Mouse (Mus musculus): Measurements from ENCODE around the gene 1810062G17Rik. TPM values are rescaled to one million over a fixed set of nuclear protein-coding genes. Genes with fewer than 3 reads are reported as not detected.

1810062G17Rik gene
- polyA plus RNA-seq, 1 experiment = 0.41 TPM

- no peak overlapping the region for H3K27ac ChIP-seq (ENCODE audit: insufficient read depth, low read depth, low read length)
- WGBS = 55% methylated on average over 6 of the region's 6 CpGs
- TF ChIP-seq POLR2A (IDR thresholded peaks at IDR 0.05; ENCODE audit: low read depth, low read length) (no peak), CTCF (IDR thresholded peaks at IDR 0.05; ENCODE audit: extremely low read depth, insufficient read length, insufficient replicate concordance, low read depth, low read length) (no peak)
- H3K4me3 ChIP-seq (ENCODE audit: low read depth, low read length) = no peak overlapping the region
- H3K4me1 ChIP-seq (ENCODE audit: control insufficient read depth, insufficient read depth, insufficient read length, low read length) = 0 out of 2 replicates have a peak, but pooled peaks cover 2% of the 10 kb centered on the region
- H3K36me3 ChIP-seq (ENCODE audit: control insufficient read depth, insufficient read depth, low read length) = no peaks in the 10 kb centered on the region
- H3K27me3 ChIP-seq (ENCODE audit: control insufficient read depth, insufficient read depth, low read length) = no peaks in the 10 kb centered on the region; the same call in 1 of the 2 replicates
Measured at GRCm38 (mm10) chr3:36486176-36486575, 10.4 kb downstream of the 1810062G17Rik start.

- no peak overlapping the region for H3K4me3 ChIP-seq (ENCODE audit: low read depth, low read length)
- H3K27me3 ChIP-seq (ENCODE audit: control insufficient read depth, insufficient read depth, low read length) = no peaks in the 10 kb centered on the region; the same call in 1 of the 2 replicates
- TF ChIP-seq CTCF (IDR thresholded peaks at IDR 0.05; ENCODE audit: extremely low read depth, insufficient read length, insufficient replicate concordance, low read depth, low read length) (no peak), POLR2A (IDR thresholded peaks at IDR 0.05; ENCODE audit: low read depth, low read length) (no peak)
- no peak overlapping the region for H3K27ac ChIP-seq (ENCODE audit: insufficient read depth, low read depth, low read length)
- H3K4me1 ChIP-seq (ENCODE audit: control insufficient read depth, insufficient read depth, insufficient read length, low read length) = 0 out of 2 replicates have a peak, but pooled peaks cover under 1% of the 10 kb centered on the region
- H3K36me3 ChIP-seq (ENCODE audit: control insufficient read depth, insufficient read depth, low read length) = no peaks in the 10 kb centered on the region
- WGBS = 83% methylated on average over 6 of the region's 6 CpGs
Measured at GRCm38 (mm10) chr3:36486881-36487280, 11.1 kb downstream of the 1810062G17Rik start.

- Histone ChIP-seq H3K4me1 (ENCODE audit: control insufficient read depth, insufficient read depth, insufficient read length, low read length) (no peaks in the 10 kb centered on the region), H3K27ac (ENCODE audit: insufficient read depth, low read depth, low read length) (no peak overlapping the region), H3K4me3 (ENCODE audit: low read depth, low read length) (no peak overlapping the region), H3K36me3 (ENCODE audit: control insufficient read depth, insufficient read depth, low read length) (no peaks in the 10 kb centered on the region), H3K27me3 (ENCODE audit: control insufficient read depth, insufficient read depth, low read length) (no peaks in the 10 kb centered on the region)
- TF ChIP-seq POLR2A (IDR thresholded peaks at IDR 0.05; ENCODE audit: low read depth, low read length) = no peak
- 52% methylated on average over 1 of the region's 1 CpGs for WGBS
Measured at GRCm38 (mm10) chr3:36488367-36488766, 12.6 kb downstream of the 1810062G17Rik start.

- WGBS = 74% methylated on average over 6 of the region's 6 CpGs
- Histone ChIP-seq H3K36me3 (ENCODE audit: control insufficient read depth, insufficient read depth, low read length) (no peaks in the 10 kb centered on the region), H3K4me1 (ENCODE audit: control insufficient read depth, insufficient read depth, insufficient read length, low read length) (no peaks in the 10 kb centered on the region), H3K27me3 (ENCODE audit: control insufficient read depth, insufficient read depth, low read length) (no peaks in the 10 kb centered on the region), H3K4me3 (ENCODE audit: low read depth, low read length) (no peak overlapping the region), H3K27ac (ENCODE audit: insufficient read depth, low read depth, low read length) (no peak overlapping the region)
- TF ChIP-seq CTCF (IDR thresholded peaks at IDR 0.05; ENCODE audit: extremely low read depth, insufficient read length, insufficient replicate concordance, low read depth, low read length) (no peak), POLR2A (IDR thresholded peaks at IDR 0.05; ENCODE audit: low read depth, low read length) (no peak)
Measured at GRCm38 (mm10) chr3:36488899-36489589, 13.3 kb downstream of the 1810062G17Rik start.

- no peak for TF ChIP-seq CTCF (IDR thresholded peaks at IDR 0.05; ENCODE audit: extremely low read depth, insufficient read length, insufficient replicate concordance, low read depth, low read length)
- no peak for TF ChIP-seq POLR2A (IDR thresholded peaks at IDR 0.05; ENCODE audit: low read depth, low read length)
- Histone ChIP-seq H3K27ac (ENCODE audit: insufficient read depth, low read depth, low read length) (no peak overlapping the region), H3K4me3 (ENCODE audit: low read depth, low read length) (no peak overlapping the region), H3K4me1 (ENCODE audit: control insufficient read depth, insufficient read depth, insufficient read length, low read length) (no peaks in the 10 kb centered on the region), H3K36me3 (ENCODE audit: control insufficient read depth, insufficient read depth, low read length) (no peaks in the 10 kb centered on the region), H3K27me3 (ENCODE audit: control insufficient read depth, insufficient read depth, low read length) (no peaks in the 10 kb centered on the region)
- WGBS = 84% methylated on average over 1 of the region's 1 CpGs
Measured at GRCm38 (mm10) chr3:36489590-36489910, 13.8 kb downstream of the 1810062G17Rik start.

GRCm38 (mm10) chr3:36491535-36491934 lies 15.8 kb downstream of the 1810062G17Rik start:
- H3K4me1 ChIP-seq (ENCODE audit: control insufficient read depth, insufficient read depth, insufficient read length, low read length) = no peaks in the 10 kb centered on the region
- H3K4me3 ChIP-seq (ENCODE audit: low read depth, low read length) = no peak overlapping the region
- H3K36me3 ChIP-seq (ENCODE audit: control insufficient read depth, insufficient read depth, low read length) = no peaks in the 10 kb centered on the region
- H3K27me3 ChIP-seq (ENCODE audit: control insufficient read depth, insufficient read depth, low read length) = no peaks in the 10 kb centered on the region
- no peak for TF ChIP-seq CTCF (IDR thresholded peaks at IDR 0.05; ENCODE audit: extremely low read depth, insufficient read length, insufficient replicate concordance, low read depth, low read length)
- 90% methylated on average over 5 of the region's 5 CpGs for WGBS
- no peak overlapping the region for H3K27ac ChIP-seq (ENCODE audit: insufficient read depth, low read depth, low read length)

- Histone ChIP-seq H3K36me3 (ENCODE audit: control insufficient read depth, insufficient read depth, low read length) (no peaks in the 10 kb centered on the region), H3K27ac (ENCODE audit: insufficient read depth, low read depth, low read length) (no peak overlapping the region), H3K4me1 (ENCODE audit: control insufficient read depth, insufficient read depth, insufficient read length, low read length) (no peaks in the 10 kb centered on the region), H3K4me3 (ENCODE audit: low read depth, low read length) (no peak overlapping the region), H3K27me3 (ENCODE audit: control insufficient read depth, insufficient read depth, low read length) (no peaks in the 10 kb centered on the region)
- WGBS = 44% methylated on average over 9 of the region's 9 CpGs
- TF ChIP-seq CTCF (IDR thresholded peaks at IDR 0.05; ENCODE audit: extremely low read depth, insufficient read length, insufficient replicate concordance, low read depth, low read length) (no peak), POLR2A (IDR thresholded peaks at IDR 0.05; ENCODE audit: low read depth, low read length) (no peak)
Measured at GRCm38 (mm10) chr3:36492716-36493391, 17.1 kb downstream of the 1810062G17Rik start.

Data from small intestine, adult 2 months (tissue).